Mouse (Mus musculus): ENCODE results near the gene Tubb4a.

Tubb4a gene

DNA sequence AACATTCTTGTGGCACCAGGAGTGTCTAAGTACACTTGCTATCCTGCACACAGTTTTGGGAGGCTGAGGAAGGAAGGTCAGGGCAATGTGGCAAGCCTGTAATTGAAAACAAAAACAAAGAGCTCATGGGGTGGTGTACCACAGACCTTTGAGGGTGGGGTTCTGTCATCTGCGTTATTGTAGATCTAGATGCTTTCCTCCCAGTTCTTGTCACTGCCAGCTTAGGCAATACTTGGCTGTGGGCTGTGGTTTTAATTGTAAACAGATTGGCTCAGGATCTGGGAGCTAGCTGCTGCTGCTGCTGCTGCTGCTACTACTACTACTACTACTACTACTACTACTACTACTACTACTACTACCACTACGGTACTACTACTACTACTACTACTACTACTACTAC lies 14.7 kb upstream of the Tubb4a start:
- no peak for DNase-seq (ENCODE audit: low read depth, low spot score)

GRCm38 (mm10) chr17:57099629-57100325 lies 12.2 kb upstream of the Tubb4a start:
- no peak for DNase-seq (ENCODE audit: low read depth, low spot score)

DNA sequence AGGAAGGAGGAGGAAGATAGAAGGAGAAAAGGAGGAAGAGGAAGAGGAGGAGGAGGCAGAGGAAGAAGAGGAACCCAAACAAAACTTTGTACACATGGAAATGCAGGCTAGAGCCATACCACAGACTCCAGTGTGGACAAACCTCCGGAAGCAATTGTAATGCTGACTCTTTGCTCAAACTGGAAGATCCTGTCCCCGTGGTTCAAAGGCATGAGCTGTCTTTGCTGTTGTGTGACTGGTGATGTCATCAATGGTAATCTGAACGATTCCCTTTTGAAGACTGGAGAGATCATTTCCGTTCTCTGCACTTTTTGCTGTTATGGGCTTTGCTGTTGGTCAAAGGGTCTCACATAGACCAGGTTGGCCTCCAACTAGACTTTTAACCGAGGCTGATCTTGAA lies 10.7 kb upstream of the Tubb4a start:
- no peak for DNase-seq (ENCODE audit: low read depth, low spot score)

GRCm38 (mm10) chr17:57096623-57096920 lies 9.0 kb upstream of the Tubb4a start:
- DNase-seq (ENCODE audit: low read depth, low spot score) = peak; percentile 42

DNA sequence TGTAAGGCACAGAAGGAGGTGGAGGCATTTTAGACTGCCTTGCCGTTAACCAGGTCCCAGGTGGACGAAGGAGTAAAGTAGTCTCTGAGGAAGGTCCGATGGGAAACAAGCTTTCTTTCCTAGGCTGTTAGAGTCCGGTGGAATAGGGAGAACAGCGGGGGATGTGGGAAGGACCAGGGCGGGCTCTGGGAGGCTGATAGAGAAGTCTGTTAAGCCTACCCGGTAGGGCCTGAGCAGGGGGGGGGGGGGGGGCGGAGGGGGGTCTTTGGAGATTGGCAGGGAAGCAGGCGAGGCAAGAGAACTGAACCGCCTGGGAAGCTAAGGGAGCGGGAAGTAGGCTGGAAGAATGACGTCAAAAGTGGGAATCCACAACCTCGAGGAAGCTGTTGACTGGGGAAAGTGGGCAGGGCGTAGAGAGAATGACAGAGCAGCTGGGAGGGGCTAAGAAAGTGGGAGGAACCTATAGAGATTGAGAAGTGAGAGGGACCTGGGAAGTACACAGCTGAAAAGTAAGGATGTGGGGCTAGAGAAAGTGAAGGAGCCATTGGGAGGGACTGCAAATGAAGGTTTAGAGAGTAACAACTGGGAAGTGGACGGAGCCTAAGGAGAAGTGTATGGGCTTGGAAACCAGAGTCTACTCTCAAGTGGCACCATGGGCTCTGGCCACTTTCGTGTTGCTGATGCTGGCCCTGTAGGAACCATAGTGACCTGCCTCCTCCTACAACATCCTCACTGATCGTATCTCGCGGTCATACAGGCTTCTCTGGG lies 8.5 kb upstream of the Tubb4a start:
- no peak for DNase-seq (ENCODE audit: low read depth, low spot score)

GRCm38 (mm10) chr17:57094222-57094621 lies 6.6 kb upstream of the Tubb4a start:
- DNase-seq (ENCODE audit: low read depth, low spot score) = no peak

- DNase-seq (ENCODE audit: low read depth, low spot score) = no peak
Measured at GRCm38 (mm10) chr17:57085970-57086757, 1.4 kb downstream of the Tubb4a start.

- DNase-seq (ENCODE audit: low read depth, low spot score) = no peak
Measured at GRCm38 (mm10) chr17:57082481-57082880, 5.1 kb downstream of the Tubb4a start.

DNA sequence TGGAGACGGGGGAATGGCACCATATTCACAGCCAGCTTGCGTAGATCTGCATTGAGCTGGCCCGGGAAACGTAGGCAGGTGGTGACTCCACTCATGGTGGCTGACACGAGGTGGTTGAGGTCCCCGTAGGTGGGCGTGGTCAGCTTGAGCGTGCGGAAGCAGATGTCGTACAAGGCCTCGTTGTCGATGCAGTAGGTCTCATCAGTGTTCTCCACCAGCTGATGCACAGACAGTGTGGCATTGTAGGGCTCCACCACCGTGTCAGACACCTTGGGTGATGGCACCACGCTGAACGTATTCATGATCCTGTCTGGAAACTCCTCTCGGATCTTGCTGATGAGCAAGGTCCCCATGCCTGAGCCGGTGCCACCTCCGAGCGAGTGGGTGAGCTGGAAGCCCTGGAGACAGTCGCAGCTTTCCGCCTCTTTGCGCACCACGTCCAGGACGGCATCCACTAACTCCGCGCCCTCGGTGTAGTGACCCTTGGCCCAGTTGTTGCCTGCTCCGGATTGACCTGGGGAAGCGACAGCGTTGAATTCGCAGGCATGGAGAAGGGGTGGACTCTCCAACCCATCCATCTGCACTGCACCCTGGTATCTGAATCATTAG lies 6.2 kb downstream of the Tubb4a start:
- DNase-seq (ENCODE audit: low read depth, low spot score) = no peak

DNA sequence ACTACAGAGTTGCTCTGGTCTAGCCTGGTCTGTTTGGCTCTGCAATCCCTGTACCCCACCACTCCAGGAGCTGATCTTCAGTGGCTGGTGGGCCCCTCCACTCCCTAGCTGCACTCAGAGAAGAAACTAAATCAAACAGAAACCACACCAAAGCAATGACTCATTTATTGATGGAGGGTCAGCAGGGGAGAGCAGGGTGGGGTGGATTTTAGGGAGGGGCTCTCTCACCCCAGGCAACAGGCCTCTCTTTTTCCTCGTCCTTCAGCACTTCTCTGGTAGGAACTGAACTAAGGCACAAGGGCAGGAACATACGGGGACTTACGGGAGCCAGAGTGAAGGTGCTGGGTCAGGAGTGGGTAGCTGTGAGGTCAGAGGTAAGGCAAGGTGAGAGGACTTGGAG lies 7.7 kb downstream of the Tubb4a start:
- no peak for DNase-seq (ENCODE audit: low read depth, low spot score)

GRCm38 (mm10) chr17:57078336-57078735 lies 9.2 kb downstream of the Tubb4a start, which contains the start of gene Dennd1c:
TSS of gene Dennd1c (minus strand) at chr17:57078514.
- no peak for DNase-seq (ENCODE audit: low read depth, low spot score)

DNA sequence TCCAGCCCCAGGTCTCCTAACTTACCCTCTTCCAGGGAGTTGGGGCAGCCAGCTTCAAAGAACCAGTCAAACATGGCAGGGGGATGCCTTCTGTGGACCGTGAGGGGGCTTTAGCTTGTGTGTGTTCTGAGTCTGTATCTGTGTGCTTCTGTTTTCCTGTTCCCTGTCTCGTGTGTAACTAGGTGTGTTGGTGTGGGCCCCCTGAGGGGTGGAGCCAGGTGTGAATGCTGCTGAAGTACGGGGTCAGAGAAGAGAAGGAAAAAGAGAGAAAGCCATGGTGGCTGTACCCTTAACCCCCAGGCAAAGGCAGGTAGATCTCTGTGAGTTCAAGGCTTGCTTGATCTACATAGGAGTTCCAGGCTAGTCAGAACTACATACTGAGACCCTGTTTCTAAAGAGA lies 10.7 kb downstream of the Tubb4a start:
- no peak for DNase-seq (ENCODE audit: low read depth, low spot score)

DNA sequence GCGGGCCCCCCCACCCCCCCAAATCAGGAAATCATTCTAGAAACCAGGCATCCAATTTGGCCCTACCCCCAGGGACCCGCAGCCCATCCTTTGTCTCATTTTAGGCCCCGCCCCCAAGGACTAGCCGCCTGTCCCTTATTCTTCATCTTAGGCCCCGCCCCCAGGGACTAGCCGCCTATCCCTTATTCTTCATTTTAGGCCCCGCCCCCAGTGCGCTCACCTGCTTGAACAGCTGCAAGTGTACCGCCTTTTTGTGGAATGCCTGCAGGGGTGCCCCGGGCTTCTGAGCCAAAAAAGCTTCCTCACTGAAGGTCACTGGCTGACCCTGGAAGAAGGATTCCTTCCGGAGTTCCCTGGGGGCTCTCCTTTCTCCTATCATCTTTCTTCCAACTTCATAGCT lies 16.9 kb downstream of the Tubb4a start:
- no peak for DNase-seq (ENCODE audit: low read depth, low spot score)

- no peak for DNase-seq (ENCODE audit: low read depth, low spot score)
Measured at GRCm38 (mm10) chr17:57070272-57070671, 17.3 kb downstream of the Tubb4a start.

DNA sequence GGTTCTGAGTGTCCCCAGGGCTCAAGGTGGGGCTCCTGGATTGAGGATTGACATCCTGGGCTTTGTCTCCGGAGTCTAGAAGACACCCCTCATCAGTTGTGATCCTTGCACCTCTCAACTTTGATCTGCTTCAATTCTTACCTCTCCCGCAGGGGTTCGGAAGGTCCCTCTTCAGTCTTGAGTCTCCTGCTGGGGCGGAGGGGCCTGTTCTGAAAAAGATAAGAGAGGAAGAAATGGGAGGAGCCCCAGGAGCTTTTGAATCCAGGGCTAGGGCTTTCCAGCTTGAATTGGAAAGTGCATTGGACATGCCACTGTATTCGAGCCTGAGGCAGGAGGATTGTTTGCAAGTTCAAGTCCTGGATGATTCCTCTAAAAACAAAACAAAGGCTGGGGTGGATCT lies 20.7 kb downstream of the Tubb4a start:
- no peak for DNase-seq (ENCODE audit: low read depth, low spot score)

- no peak for DNase-seq (ENCODE audit: low read depth, low spot score)
Measured at GRCm38 (mm10) chr17:57063031-57063430, 24.6 kb downstream of the Tubb4a start.

- DNase-seq (ENCODE audit: low read depth, low spot score) = no peak
Measured at GRCm38 (mm10) chr17:57062548-57062947, 25.0 kb downstream of the Tubb4a start.

- no peak for DNase-seq (ENCODE audit: low read depth, low spot score)
Measured at GRCm38 (mm10) chr17:57062011-57062521, 25.5 kb downstream of the Tubb4a start.

- no peak for DNase-seq (ENCODE audit: low read depth, low spot score)
Measured at GRCm38 (mm10) chr17:57061069-57061468, 26.5 kb downstream of the Tubb4a start.

- DNase-seq (ENCODE audit: low read depth, low spot score) = peak; percentile 92
Measured at GRCm38 (mm10) chr17:57060231-57060801, 27.3 kb downstream of the Tubb4a start.

DNA sequence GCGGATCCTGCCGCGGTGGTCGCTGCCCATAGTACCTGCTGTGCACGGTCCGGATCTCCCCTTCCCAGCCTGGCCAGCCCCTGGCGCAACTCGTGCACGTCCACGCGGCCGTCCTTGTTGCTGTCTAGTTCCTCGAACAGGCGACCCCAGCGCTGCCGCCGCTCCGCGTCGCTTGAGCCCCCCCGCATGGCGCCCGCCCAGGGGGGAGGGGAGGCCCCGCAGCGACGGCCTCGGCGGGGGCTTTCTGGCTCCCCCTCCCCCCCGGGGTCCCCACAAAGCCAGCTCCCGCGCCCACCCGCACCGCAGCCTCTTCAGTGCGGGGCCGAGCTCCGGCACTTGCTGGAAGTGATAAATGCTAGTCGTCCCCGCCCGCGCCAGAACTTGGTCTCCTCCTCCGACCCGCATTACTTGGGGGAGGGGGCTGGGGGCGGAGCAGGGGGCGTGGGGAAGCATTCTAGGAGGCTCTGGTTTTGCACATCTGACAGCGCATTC lies 28.1 kb downstream of the Tubb4a start, which contains the start of gene Slc25a23:
TSS of gene Slc25a23 (minus strand) at position 378 of the 492 bp plus-strand sequence.
- peak; percentile 37 for DNase-seq (ENCODE audit: low read depth, low spot score)
